ENCODE assay signal across 9 mouse cellular contexts in the genomic region with DNA sequence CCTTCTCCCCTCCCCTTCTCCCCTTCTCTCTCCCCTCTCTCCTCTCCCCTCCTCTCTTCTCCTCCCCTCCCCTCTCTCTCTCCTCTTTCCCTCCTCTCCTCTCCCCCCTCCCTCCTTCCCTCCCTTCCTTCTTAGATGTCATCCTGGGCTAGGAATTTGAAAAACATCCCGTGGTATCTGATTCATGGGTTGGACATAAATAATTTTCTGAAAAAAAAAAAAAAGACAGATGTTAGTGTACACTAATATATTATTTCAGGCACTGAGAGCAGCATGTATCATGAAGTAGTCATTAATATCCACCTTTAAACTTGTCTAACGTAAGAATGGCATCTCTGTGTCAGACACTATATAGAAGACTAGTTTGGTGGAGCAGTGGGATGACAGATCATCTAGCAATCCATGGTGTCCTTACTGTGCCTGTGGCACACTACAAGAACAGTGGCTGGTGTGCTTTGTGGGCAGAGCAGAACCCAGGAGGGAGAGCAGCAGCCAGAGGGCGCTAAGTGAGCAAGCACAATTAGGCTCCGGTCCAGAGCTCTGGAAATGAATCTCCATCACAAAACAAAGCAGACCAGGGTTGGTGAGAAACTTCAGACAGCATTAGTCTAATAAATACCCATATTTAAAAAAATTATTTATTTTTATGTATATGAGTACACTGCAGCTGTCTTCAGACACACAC. TPM values are rescaled to one million over a fixed set of nuclear protein-coding genes. Genes with fewer than 3 reads are reported as not detected.
A peak's percentile ranks its signal among the peaks of the same experiment; 100 is the strongest.
DNase-seq lines count a peak whose midpoint lies in the region; ATAC-seq lines count a peak whose summit lies in the region.
"Had no signal": no experiment of that assay in that cellular context is flagged by ENCODE, and none has a peak within 500 bp of the region (broad histone marks: within the 10 kb centered on the region; RNA-seq: fewer than 3 reads in every experiment).

No protein-coding gene starts in this region.

- H3K36me3 ChIP-seq in hindbrain, embryonic 11.5 days (ENCODE audit: control insufficient read depth, insufficient read depth, low read length) = no peaks in the 10 kb centered on the region
- no peaks in the 10 kb centered on the region for H3K36me3 ChIP-seq in hindbrain, embryonic 16.5 days (ENCODE audit: control insufficient read depth, insufficient read depth, low read length)
- H3K36me3 ChIP-seq: embryonic facial prominence, embryonic 12.5 days; neural tube, embryonic 13.5 days had no signal

- H3K4me3 ChIP-seq in hindbrain, embryonic 11.5 days (ENCODE audit: low read depth, low read length) = no peak overlapping the region
- H3K4me3 ChIP-seq in hindbrain, embryonic 16.5 days (ENCODE audit: low read length) = no peak overlapping the region
- H3K4me3 ChIP-seq: embryonic facial prominence, embryonic 12.5 days; neural tube, embryonic 13.5 days had no signal

- H3K4me1 ChIP-seq in hindbrain, embryonic 11.5 days (replicated peaks; ENCODE audit: control insufficient read depth, insufficient read depth, low read length) = no peaks in the 10 kb centered on the region
- no peaks in the 10 kb centered on the region for H3K4me1 ChIP-seq in hindbrain, embryonic 16.5 days (ENCODE audit: control insufficient read depth, insufficient read depth, low read depth, low read length)
- H3K4me1 ChIP-seq: embryonic facial prominence, embryonic 12.5 days; neural tube, embryonic 13.5 days had no signal

- no peak overlapping the region for H3K4me2 ChIP-seq in hindbrain, embryonic 11.5 days (replicated peaks; ENCODE audit: low read depth, low read length)
- H3K4me2 ChIP-seq in hindbrain, embryonic 16.5 days (ENCODE audit: low read length) = no peak overlapping the region
- H3K4me2 ChIP-seq: embryonic facial prominence, embryonic 12.5 days; neural tube, embryonic 13.5 days had no signal

- DNase-seq in hindbrain, embryonic 11.5 days (ENCODE audit: low spot score) = peak; percentile 27
- DNase-seq in spleen, adult 12 weeks (ENCODE audit: low spot score) = peak; percentile 27
- no peak for DNase-seq in spleen, postnatal 14 days (ENCODE audit: low spot score in 2 of 2)
- DNase-seq in adrenal gland, postnatal 25 days = peak; percentile 35
- DNase-seq in retina, embryonic 14.5 days (ENCODE audit: low spot score) = peak; percentile 28
- DNase-seq in frontal cortex, postnatal 25 days (ENCODE audit: low spot score in 2 of 2) = no peak

- H3K27ac ChIP-seq in hindbrain, embryonic 11.5 days (ENCODE audit: low read depth, low read length) = no peak overlapping the region
- no peak overlapping the region for H3K27ac ChIP-seq in hindbrain, embryonic 16.5 days (ENCODE audit: low read depth, low read length)
- H3K27ac ChIP-seq: embryonic facial prominence, embryonic 12.5 days; neural tube, embryonic 13.5 days had no signal

- no peak overlapping the region for H3K9ac ChIP-seq in hindbrain, embryonic 11.5 days (ENCODE audit: low read depth, low read length)
- no peak overlapping the region for H3K9ac ChIP-seq in hindbrain, embryonic 16.5 days (ENCODE audit: low read depth, low read length)
- H3K9ac ChIP-seq: embryonic facial prominence, embryonic 12.5 days; neural tube, embryonic 13.5 days had no signal

- ATAC-seq in hindbrain, embryonic 11.5 days (ENCODE audit: low FRiP score) = no peak
- no peak for ATAC-seq in hindbrain, embryonic 16.5 days

- H3K9me3 ChIP-seq in hindbrain, embryonic 11.5 days (ENCODE audit: control insufficient read depth, low read length) = no peaks in the 10 kb centered on the region
- H3K9me3 ChIP-seq in hindbrain, embryonic 16.5 days (ENCODE audit: control insufficient read depth, low read length) = no peaks in the 10 kb centered on the region
- H3K9me3 ChIP-seq: embryonic facial prominence, embryonic 12.5 days; neural tube, embryonic 13.5 days had no signal

- no peaks in the 10 kb centered on the region for H3K27me3 ChIP-seq in hindbrain, embryonic 11.5 days (ENCODE audit: control insufficient read depth, insufficient read depth, low read length)
- H3K27me3 ChIP-seq in hindbrain, embryonic 16.5 days (replicated peaks; ENCODE audit: control insufficient read depth, insufficient read depth, low read length) = no peaks in the 10 kb centered on the region
- H3K27me3 ChIP-seq: embryonic facial prominence, embryonic 12.5 days; neural tube, embryonic 13.5 days had no signal

- 57% methylated on average over 4 of the region's 4 CpGs for WGBS in hindbrain, embryonic 11.5 days
- 54% methylated on average over 4 of the region's 4 CpGs for WGBS in hindbrain, embryonic 16.5 days

RNA-seq across cellular contexts. Expression of a gene that starts 13.3 kb away (rescaled TPM):
- polyA plus RNA-seq in hindbrain, embryonic 11.5 days (2014; fragmentation: Nextera tagmentation; extraction: Ambion mirVana) = 10.7 and 12.8 TPM in 2 replicates
- 15.6 and 15.8 TPM in 2 replicates for polyA plus RNA-seq in hindbrain, embryonic 16.5 days (2015; fragmentation: Nextera tagmentation; extraction: Ambion mirVana)
- 10.6 and 16.7 TPM in 2 replicates for total RNA-seq in adrenal gland, postnatal 25 days (2021)

RNA-seq across cellular contexts. Expression of a gene that starts 14.2 kb away (rescaled TPM):
- 4.0 and 5.7 TPM in 2 replicates for polyA plus RNA-seq in hindbrain, embryonic 11.5 days (2014; fragmentation: Nextera tagmentation; extraction: Ambion mirVana)
- polyA plus RNA-seq in hindbrain, embryonic 16.5 days (2015; fragmentation: Nextera tagmentation; extraction: Ambion mirVana) = 0.95 and 2.0 TPM in 2 replicates
- 0.29 and 0.36 TPM in 2 replicates for total RNA-seq in adrenal gland, postnatal 25 days (2021)

Comparison
In these comparisons a context has a peak if more than half of its experiments do, and no peak if none do; other contexts are left out.
1. DNase-seq: peak in hindbrain, embryonic 11.5 days (single experiment), spleen, adult 12 weeks (single experiment), adrenal gland, postnatal 25 days (single experiment) and retina, embryonic 14.5 days (single experiment); none in spleen, postnatal 14 days (0 of 2) and frontal cortex, postnatal 25 days (0 of 2).